Mouse (Mus musculus) C2C12 (cell line): ENCODE measurements around the gene Slit3. TPM values are rescaled to one million over a fixed set of nuclear protein-coding genes. Genes with fewer than 3 reads are reported as not detected.

Experiments
- H3K27me3 ChIP-seq: one replicate; pipeline ENCODE4 v1.6.1; 2011; ENCODE audit not compliant: control insufficient read depth, insufficient read depth, insufficient read length
- H3K36me3 ChIP-seq: one replicate; pipeline ENCODE4 v1.6.1; 2011; ENCODE audit not compliant: control insufficient read depth, insufficient read depth
- H3K4me3 ChIP-seq: one replicate; pipeline ENCODE4 v1.5.1; 2011; ENCODE audit warnings: mild to moderate bottlenecking, control low read depth; ENCODE audit not compliant: poor library complexity, insufficient read depth, severe bottlenecking
- H3K79me2 ChIP-seq: one replicate; pipeline ENCODE4 v1.6.1; 2011; ENCODE audit not compliant: control insufficient read depth, insufficient read depth
- H3K79me3 ChIP-seq: one replicate; pipeline ENCODE4 v1.6.1; 2011; ENCODE audit warnings: low read depth, control low read depth
- H3ac ChIP-seq: one replicate; pipeline ENCODE3; 2011; ENCODE audit warnings: low read depth; ENCODE audit not compliant: control insufficient read depth, insufficient read length
- CEBPB ChIP-seq: IDR thresholded peaks from one replicate; pipeline ENCODE4 v1.6.1; 2011; ENCODE audit warnings: low read depth, mild to moderate bottlenecking, control low read depth, moderate library complexity
- CTCF ChIP-seq: IDR thresholded peaks from one replicate; pipeline ENCODE4 v1.5.1; 2011; ENCODE audit not compliant: control insufficient read depth, insufficient read depth, insufficient read length
- FOSL1 ChIP-seq: IDR thresholded peaks from one replicate; pipeline ENCODE4 v1.8.0; 2011; ENCODE audit warnings: mild to moderate bottlenecking, low read length; ENCODE audit not compliant: poor library complexity, insufficient read depth, severe bottlenecking
- MAX ChIP-seq: IDR thresholded peaks from one replicate; pipeline ENCODE4 v1.6.1; 2011; ENCODE audit warnings: mild to moderate bottlenecking, control low read depth
- MYOD1 ChIP-seq: IDR thresholded peaks from one replicate; pipeline ENCODE4 v1.6.1; 2011; ENCODE audit warnings: low read depth; ENCODE audit not compliant: control insufficient read depth, insufficient read length
- MYOG ChIP-seq: IDR thresholded peaks from one replicate; pipeline ENCODE4 v1.6.1; 2011; ENCODE audit not compliant: control insufficient read depth, insufficient read length; ENCODE audit errors: extremely low read depth
- USF1 ChIP-seq: IDR thresholded peaks from one replicate; pipeline ENCODE4 v1.6.1; 2011; ENCODE audit warnings: low read depth, mild to moderate bottlenecking, control low read depth, moderate library complexity
- polyA plus RNA-seq: library from polyadenylated mRNA; unstranded; fragments of >200 nt; fragmentation: generic; extraction: Trizol; gene quantifications from one replicate; pipeline ENCODE4 v1.2.1, GENCODE M21; 2012; ENCODE audit warnings: missing spikeins

Slit3 gene
- polyA plus RNA-seq, 1 experiment: not detected

DNA sequence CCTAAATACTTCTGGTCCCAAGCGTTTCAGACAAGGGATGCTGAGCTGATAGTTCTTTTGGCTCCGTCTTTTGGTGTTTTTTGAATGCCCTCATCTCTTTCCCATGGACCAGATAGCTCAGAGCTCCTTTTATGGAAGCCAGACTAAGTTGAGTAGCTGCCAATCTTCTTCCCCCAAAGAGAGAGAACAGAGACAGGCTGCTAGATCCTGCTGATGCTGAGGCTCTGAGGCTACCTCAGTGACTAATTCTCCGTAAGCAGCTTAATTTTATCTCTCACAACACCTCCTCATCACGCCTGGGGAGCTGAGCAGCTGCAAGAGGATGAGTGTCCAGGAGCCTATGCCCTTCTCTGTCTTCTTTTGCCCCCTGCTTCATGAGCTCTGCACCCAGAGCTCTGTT, 486.2 kb downstream of the Slit3 start:
- no peaks in the 10 kb centered on the region for H3K79me2 ChIP-seq
- TF ChIP-seq CEBPB (no peak), USF1 (no peak), MAX (no peak), FOSL1 (no peak)
- peaks cover 7% of the 10 kb centered on the region for H3K27me3 ChIP-seq
- no peak overlapping the region for H3K4me3 ChIP-seq
- no peak overlapping the region for H3ac ChIP-seq
- no peaks in the 10 kb centered on the region for H3K79me3 ChIP-seq
- H3K36me3 ChIP-seq: no peaks in the 10 kb centered on the region

DNA sequence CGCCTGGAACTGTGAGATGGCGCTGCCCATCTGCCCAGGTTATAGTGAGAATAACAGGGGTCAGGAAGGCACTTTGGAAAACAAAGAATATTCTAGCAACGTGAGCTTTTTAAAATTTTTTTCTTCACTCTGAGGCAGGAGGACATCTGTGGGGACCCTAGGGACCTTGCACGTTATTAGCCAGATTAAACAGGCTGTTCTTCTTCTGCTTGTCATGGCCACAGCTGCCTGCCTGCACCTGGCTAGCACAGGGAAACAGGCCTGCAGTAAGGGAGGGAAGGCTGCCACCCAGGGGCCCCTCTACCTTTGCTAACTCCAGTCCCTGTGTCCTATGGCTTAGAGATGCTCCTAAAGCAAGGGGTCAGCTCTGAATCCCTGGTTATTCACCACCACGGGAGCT, 487.8 kb downstream of the Slit3 start:
- Histone ChIP-seq H3ac (no peak overlapping the region), H3K4me3 (no peak overlapping the region), H3K36me3 (no peaks in the 10 kb centered on the region), H3K27me3 (no peaks in the 10 kb centered on the region), H3K79me2 (no peaks in the 10 kb centered on the region), H3K79me3 (no peaks in the 10 kb centered on the region)
- TF ChIP-seq MYOD1: no peak
- TF ChIP-seq USF1: no peak
- no peak for TF ChIP-seq MYOG
- TF ChIP-seq FOSL1: no peak
- TF ChIP-seq CTCF: no peak
- no peak for TF ChIP-seq CEBPB
- no peak for TF ChIP-seq MAX

GRCm38 (mm10) chr11:35612262-35612896, 491.4 kb downstream of the Slit3 start:
- TF ChIP-seq CEBPB (no peak), MYOD1 (no peak), MYOG (no peak), MAX (no peak), USF1 (no peak), FOSL1 (no peak), CTCF (no peak)
- Histone ChIP-seq H3K27me3 (no peaks in the 10 kb centered on the region), H3K79me3 (no peaks in the 10 kb centered on the region), H3K4me3 (no peak overlapping the region), H3K36me3 (no peaks in the 10 kb centered on the region), H3ac (no peak overlapping the region), H3K79me2 (no peaks in the 10 kb centered on the region)

- H3K36me3 ChIP-seq: no peaks in the 10 kb centered on the region
- no peaks in the 10 kb centered on the region for H3K79me2 ChIP-seq
- no peak for TF ChIP-seq USF1
- no peak for TF ChIP-seq CTCF
- TF ChIP-seq FOSL1: no peak
- no peak for TF ChIP-seq MYOD1
- no peak for TF ChIP-seq CEBPB
- H3K4me3 ChIP-seq: no peak overlapping the region
- no peak overlapping the region for H3ac ChIP-seq
- H3K79me3 ChIP-seq: no peaks in the 10 kb centered on the region
- H3K27me3 ChIP-seq: peaks cover 8% of the 10 kb centered on the region
These were observed 493.5 kb downstream of the Slit3 start for GRCm38 (mm10) chr11:35614530-35614929.

DNA sequence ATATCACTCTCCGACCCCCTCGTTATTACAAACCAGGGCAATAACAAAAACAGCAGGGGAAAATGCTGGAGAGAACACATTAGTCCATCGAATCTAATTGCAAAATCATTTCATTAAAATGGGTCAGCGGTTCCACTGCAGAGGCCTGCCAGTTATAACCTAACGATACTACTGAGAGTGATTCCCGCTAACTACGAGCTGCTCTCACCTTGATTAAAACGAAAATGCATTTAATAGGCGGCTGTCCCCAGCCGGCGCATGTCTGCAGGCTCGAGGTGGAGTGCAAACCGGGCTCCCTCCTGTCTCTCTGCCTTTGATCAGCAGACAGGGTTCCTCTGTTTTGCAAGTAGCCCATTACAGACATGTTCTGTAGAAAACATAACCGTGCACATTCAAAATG, 498.4 kb downstream of the Slit3 start:
- Histone ChIP-seq H3K79me2 (no peaks in the 10 kb centered on the region), H3K4me3 (no peak overlapping the region), H3ac (no peak overlapping the region), H3K79me3 (no peaks in the 10 kb centered on the region), H3K27me3 (peaks cover 11% of the 10 kb centered on the region), H3K36me3 (no peaks in the 10 kb centered on the region)
- TF ChIP-seq USF1: no peak
- TF ChIP-seq MYOD1: no peak
- TF ChIP-seq MAX: no peak
- no peak for TF ChIP-seq CTCF
- TF ChIP-seq FOSL1: no peak
- TF ChIP-seq MYOG: no peak
- no peak for TF ChIP-seq CEBPB

DNA sequence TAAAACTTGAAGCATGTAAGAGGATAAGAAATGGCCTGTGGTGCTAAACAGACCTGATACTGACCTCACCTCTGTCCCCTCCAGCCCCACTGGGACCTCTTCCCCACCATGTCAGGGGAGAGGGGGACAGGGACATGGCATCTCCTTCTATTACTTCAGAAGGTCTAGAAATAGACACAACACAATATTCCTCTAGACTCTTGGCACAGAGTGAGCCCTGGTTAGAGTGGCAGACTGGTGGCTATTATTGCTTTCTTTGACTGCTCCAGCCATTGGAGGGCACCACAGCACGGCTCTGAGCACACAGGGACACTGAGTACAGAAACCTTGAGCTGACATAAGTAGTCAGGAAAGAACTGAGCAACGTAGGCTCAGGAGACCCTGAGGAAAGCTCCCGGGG, 501.7 kb downstream of the Slit3 start:
- Histone ChIP-seq H3K4me3 (no peak overlapping the region), H3K36me3 (no peaks in the 10 kb centered on the region), H3K27me3 (peaks cover 11% of the 10 kb centered on the region), H3K79me2 (no peaks in the 10 kb centered on the region), H3K79me3 (no peaks in the 10 kb centered on the region), H3ac (no peak overlapping the region)
- TF ChIP-seq USF1 (no peak), MAX (no peak), CEBPB (no peak), CTCF (no peak), FOSL1 (no peak), MYOG (no peak), MYOD1 (no peak)
